Mouse (Mus musculus) spleen, adult 2 months (tissue): ENCODE measurements at regions not wholly inside any gene's neighbourhood (a gene's known extent, or its start where the extent isn't known, plus 50 kb on each side); places are given as distances from the start of the nearest gene placed in this dataset.

Experiments
- DNase-seq, 2 experiments: peaks; one replicate each; pipeline versions ENCODE4 v3.0.0 to v3.0.0-alpha.2; 2012 to 2021; ENCODE audit warnings: low spot score in 2 of 2, low read depth in 1 of 2
- H3K27ac ChIP-seq: fragments of 200-500 bp; 2 replicates; pipeline ENCODE4 v1.5.1; 2012; ENCODE audit warnings: low read length, inconsistent platforms; ENCODE audit not compliant: insufficient read depth
- H3K27me3 ChIP-seq: fragments of 200-500 bp; 2 replicates; pipeline ENCODE4 v1.6.1; 2012; ENCODE audit warnings: mild to moderate bottlenecking, moderate library complexity, low read length, inconsistent platforms; ENCODE audit not compliant: control insufficient read depth, insufficient read depth
- H3K36me3 ChIP-seq: fragments of 200-500 bp; 2 replicates; pipeline ENCODE4 v1.6.1; 2012; ENCODE audit warnings: mild to moderate bottlenecking, low read length, inconsistent platforms; ENCODE audit not compliant: control insufficient read depth, insufficient read depth
- H3K4me1 ChIP-seq: fragments of 200-500 bp; 2 replicates; pipeline ENCODE4 v1.6.1; 2011; ENCODE audit warnings: inconsistent platforms; ENCODE audit not compliant: control insufficient read depth, insufficient read depth, insufficient read length
- H3K4me3 ChIP-seq: fragments of 200-500 bp; 2 replicates; pipeline ENCODE4 v1.5.1; 2011; ENCODE audit warnings: mild to moderate bottlenecking, inconsistent platforms; ENCODE audit not compliant: insufficient read depth, insufficient read length; ENCODE audit errors: extremely low read depth
- CTCF ChIP-seq: fragments of 200-500 bp; IDR thresholded peaks from 2 replicates; pipeline ENCODE4 v1.5.1; 2011; ENCODE audit warnings: mild to moderate bottlenecking, inconsistent platforms; ENCODE audit not compliant: insufficient read depth, insufficient read length, insufficient replicate concordance; ENCODE audit errors: extremely low read depth
- POLR2A ChIP-seq: fragments of 200-500 bp; IDR thresholded peaks from 2 replicates; pipeline ENCODE4 v1.6.1; 2011; ENCODE audit warnings: low read depth, low read length, inconsistent platforms
- WGBS: fragments of 180-500 bp; shearing (Covaris S2); methylation state at CpG from one replicate; pipeline ENCODE4 v1.1.7; 2018; 5-methylcytosine and 5-hydroxymethylcytosine counted together

GRCm38 (mm10) chr4:153303521-153303920 lies 179.1 kb downstream of the Ajap1 start:
- DNase-seq: no peak
- no peak overlapping the region for H3K4me3 ChIP-seq
- TF ChIP-seq POLR2A (no peak), CTCF (no peak)
- no peaks in the 10 kb centered on the region for H3K4me1 ChIP-seq
- 78% methylated on average over 5 of the region's 5 CpGs for WGBS
- no peaks in the 10 kb centered on the region for H3K36me3 ChIP-seq
- H3K27me3 ChIP-seq: no peaks in the 10 kb centered on the region
- no peak overlapping the region for H3K27ac ChIP-seq

GRCm38 (mm10) chr4:153302855-153303254 lies 179.8 kb downstream of the Ajap1 start:
- no peak for DNase-seq
- no peak for TF ChIP-seq POLR2A
- no peak for TF ChIP-seq CTCF
- WGBS: 80% methylated on average over 4 of the region's 4 CpGs

GRCm38 (mm10) chr4:153298277-153298676 lies 184.3 kb downstream of the Ajap1 start:
- Histone ChIP-seq H3K27me3 (no peaks in the 10 kb centered on the region), H3K27ac (no peak overlapping the region), H3K4me3 (no peak overlapping the region), H3K4me1 (no peaks in the 10 kb centered on the region), H3K36me3 (no peaks in the 10 kb centered on the region)
- no peak for DNase-seq
- no peak for TF ChIP-seq CTCF
- TF ChIP-seq POLR2A: no peak
- WGBS: 84% methylated on average over 5 of the region's 5 CpGs

More at GRCm38 (mm10) chr4:153302855-153303254, 179.8 kb downstream of the Ajap1 start:
- Histone ChIP-seq H3K4me3 (no peak overlapping the region), H3K27me3 (no peaks in the 10 kb centered on the region), H3K36me3 (no peaks in the 10 kb centered on the region), H3K4me1 (no peaks in the 10 kb centered on the region), H3K27ac (no peak overlapping the region)

GRCm38 (mm10) chr4:153294828-153295227 lies 187.8 kb downstream of the Ajap1 start:
- WGBS: 77% methylated on average over 6 of the region's 6 CpGs
- DNase-seq: no peak
- no peaks in the 10 kb centered on the region for H3K4me1 ChIP-seq
- no peaks in the 10 kb centered on the region for H3K27me3 ChIP-seq
- no peaks in the 10 kb centered on the region for H3K36me3 ChIP-seq
- no peak overlapping the region for H3K27ac ChIP-seq
- TF ChIP-seq CTCF (no peak), POLR2A (no peak)
- no peak overlapping the region for H3K4me3 ChIP-seq

GRCm38 (mm10) chr4:153293137-153293536 lies 189.5 kb downstream of the Ajap1 start:
- no peak overlapping the region for H3K27ac ChIP-seq
- H3K4me1 ChIP-seq: no peaks in the 10 kb centered on the region
- 65% methylated on average over 3 of the region's 3 CpGs for WGBS
- H3K27me3 ChIP-seq: no peaks in the 10 kb centered on the region
- H3K4me3 ChIP-seq: no peak overlapping the region
- DNase-seq: no peak
- no peaks in the 10 kb centered on the region for H3K36me3 ChIP-seq
- TF ChIP-seq CTCF (no peak), POLR2A (no peak)

GRCm38 (mm10) chr4:153288362-153288761 lies 194.2 kb downstream of the Ajap1 start:
- Histone ChIP-seq H3K4me3 (no peak overlapping the region), H3K4me1 (no peaks in the 10 kb centered on the region), H3K27ac (no peak overlapping the region), H3K36me3 (no peaks in the 10 kb centered on the region), H3K27me3 (no peaks in the 10 kb centered on the region)
- TF ChIP-seq CTCF (no peak), POLR2A (no peak)
- DNase-seq: no peak
- WGBS: 73% methylated on average over 8 of the region's 8 CpGs

- Histone ChIP-seq H3K27me3 (no peaks in the 10 kb centered on the region), H3K27ac (no peak overlapping the region), H3K36me3 (no peaks in the 10 kb centered on the region), H3K4me1 (no peaks in the 10 kb centered on the region), H3K4me3 (no peak overlapping the region)
- no peak for DNase-seq
- TF ChIP-seq CTCF: no peak
- no peak for TF ChIP-seq POLR2A
- WGBS: 88% methylated on average over 5 of the region's 5 CpGs
Observed at GRCm38 (mm10) chr4:153284209-153284608, 198.4 kb downstream of the Ajap1 start.
